Mouse (Mus musculus) liver, embryonic 11.5 days (tissue): Measurements from ENCODE around the gene Snx1. TPM values are rescaled to one million over a fixed set of nuclear protein-coding genes. Genes with fewer than 3 reads are reported as not detected.

Experiments used
- ATAC-seq: fragments of 200-750 bp; cut with Nextera tagmentation; replicated peaks from 2 replicates; pipeline ENCODE4 v1.8.0; 2017; ENCODE audit warnings: moderate number of reproducible peaks, mild to moderate bottlenecking, moderate TSS enrichment, moderate library complexity; ENCODE audit not compliant: low FRiP score
- DNase-seq: peaks from one replicate; pipeline ENCODE4 v3.0.0-alpha.2; 2017; ENCODE audit warnings: low spot score
- H3K27ac ChIP-seq: fragments of 300-500 bp; sonication (generic); 2 replicates; pipeline ENCODE4 v1.5.1; 2014; ENCODE audit warnings: mild to moderate bottlenecking, low read depth, low read length, control low read depth
- H3K27me3 ChIP-seq: fragments of 300-500 bp; sonication (generic); replicated peaks from 2 replicates; pipeline ENCODE4 v1.6.1; 2014; ENCODE audit warnings: low read length, mixed read lengths; ENCODE audit not compliant: control insufficient read depth, insufficient read depth
- H3K36me3 ChIP-seq: fragments of 300-500 bp; sonication (generic); 2 replicates; pipeline ENCODE4 v1.6.1; 2014; ENCODE audit warnings: mild to moderate bottlenecking, low read length, moderate library complexity, mixed read lengths; ENCODE audit not compliant: control insufficient read depth, insufficient read depth
- H3K4me1 ChIP-seq: fragments of 300-500 bp; sonication (generic); replicated peaks from 2 replicates; pipeline ENCODE4 v1.6.1; 2014; ENCODE audit warnings: low read length, mixed read lengths; ENCODE audit not compliant: control insufficient read depth, insufficient read depth
- H3K4me2 ChIP-seq: fragments of 300-500 bp; sonication (generic); 2 replicates; pipeline ENCODE4 v1.6.1; 2014; ENCODE audit warnings: mild to moderate bottlenecking, control low read depth, moderate library complexity
- H3K4me3 ChIP-seq: fragments of 300-500 bp; sonication (generic); 2 replicates; pipeline ENCODE4 v1.5.1; 2014; ENCODE audit warnings: low read depth, low read length, control low read depth
- H3K9ac ChIP-seq: fragments of 300-500 bp; sonication (generic); 2 replicates; pipeline ENCODE4 v1.6.1; 2014; ENCODE audit warnings: low read depth, low read length, control low read depth
- H3K9me3 ChIP-seq: fragments of 300-500 bp; sonication (generic); 2 replicates; pipeline ENCODE4 v1.6.1; 2016; ENCODE audit warnings: low read length, inconsistent platforms, mixed read lengths; ENCODE audit not compliant: control insufficient read depth
- WGBS: fragments of 180-500 bp; shearing (Covaris S2); extraction: QIAGEN DNeasy Blood & Tissue Kit; methylation state at CpG from one replicate; pipeline ENCODE4 v1.1.7; 2014; 5-methylcytosine and 5-hydroxymethylcytosine counted together
- polyA plus RNA-seq: library from polyadenylated mRNA; unstranded; fragments of >200 nt; fragmentation: Nextera tagmentation; extraction: Ambion mirVana; gene quantifications from 2 replicates; pipeline ENCODE4 v1.2.1, GENCODE M21; 2014

Gene Snx1
- polyA plus RNA-seq, 1 experiment from 2014 or later = 129 TPM

DNA sequence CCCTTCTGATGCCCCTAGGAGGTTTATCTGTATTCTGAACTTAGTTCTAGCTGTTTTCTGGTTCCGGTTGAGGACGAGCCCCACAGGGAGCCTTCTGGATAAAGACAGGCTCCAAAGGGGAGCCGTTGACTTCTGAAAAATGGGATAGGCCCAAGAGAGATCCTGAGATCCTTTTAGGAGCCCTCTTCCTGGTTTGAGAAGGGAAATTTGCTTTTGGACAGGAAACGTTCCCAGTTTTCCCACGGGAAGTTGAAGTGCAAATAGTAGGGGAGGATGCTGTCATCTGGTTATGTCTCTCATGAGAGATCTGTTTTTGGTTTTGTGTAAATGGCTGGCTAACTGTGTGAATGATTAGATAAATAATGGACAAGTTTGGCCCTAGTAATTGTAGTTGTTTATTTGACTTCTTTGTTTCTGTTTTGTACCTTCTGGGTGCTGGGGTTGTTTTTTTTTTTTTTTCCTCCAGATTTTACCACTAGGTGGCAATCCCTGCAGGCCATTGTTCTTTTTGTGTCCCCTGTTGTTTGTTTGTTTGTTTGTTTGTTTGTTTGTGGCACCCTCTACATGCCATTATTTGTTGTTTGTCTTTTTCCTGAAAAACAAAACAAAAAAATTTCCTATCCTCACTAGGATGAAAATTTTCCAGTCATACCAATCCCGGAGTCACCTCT is 76.3 kb downstream of the Snx1 start:
- H3K36me3 ChIP-seq = no peaks in the 10 kb centered on the region
- no peak overlapping the region for H3K27ac ChIP-seq
- H3K9ac ChIP-seq = no peak overlapping the region
- no peak for ATAC-seq
- no peak overlapping the region for H3K4me3 ChIP-seq
- H3K4me1 ChIP-seq = no peaks in the 10 kb centered on the region
- H3K27me3 ChIP-seq = no peaks in the 10 kb centered on the region
- H3K4me2 ChIP-seq = no peak overlapping the region
- DNase-seq = no peak
- WGBS = 80% methylated on average over 6 of the region's 6 CpGs
- 0 out of 2 replicates have a peak, but pooled peaks cover 2% of the 10 kb centered on the region for H3K9me3 ChIP-seq

DNA sequence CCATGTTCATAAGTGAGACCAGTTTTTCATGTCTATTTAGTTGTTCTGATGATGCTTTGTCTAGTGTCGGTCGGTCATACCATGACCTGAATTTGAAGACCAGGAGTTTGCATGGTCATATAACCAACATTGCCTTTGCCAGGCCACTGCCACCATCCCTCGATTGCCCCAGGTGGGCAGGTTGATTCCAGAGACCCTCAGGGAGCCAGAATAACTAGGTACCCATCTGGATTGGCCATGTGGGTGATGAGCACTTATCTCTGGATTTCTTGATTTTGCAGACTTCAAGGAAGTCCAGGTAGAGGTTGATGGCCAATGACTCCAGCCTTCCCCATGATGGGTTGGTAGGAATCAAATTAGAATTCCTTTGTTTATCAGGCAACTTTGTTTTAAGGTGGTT is 83.1 kb downstream of the Snx1 start:
- no peaks in the 10 kb centered on the region for H3K4me1 ChIP-seq
- H3K36me3 ChIP-seq = peaks cover 4% of the 10 kb centered on the region; the same call in 1 of the 2 replicates
- no peak for ATAC-seq
- no peak for DNase-seq
- H3K9ac ChIP-seq = no peak overlapping the region
- no peak overlapping the region for H3K27ac ChIP-seq
- H3K4me3 ChIP-seq = no peak overlapping the region
- H3K4me2 ChIP-seq = no peak overlapping the region
- H3K9me3 ChIP-seq = no peaks in the 10 kb centered on the region
- 92% methylated on average over 3 of the region's 3 CpGs for WGBS
- H3K27me3 ChIP-seq = no peaks in the 10 kb centered on the region

DNA sequence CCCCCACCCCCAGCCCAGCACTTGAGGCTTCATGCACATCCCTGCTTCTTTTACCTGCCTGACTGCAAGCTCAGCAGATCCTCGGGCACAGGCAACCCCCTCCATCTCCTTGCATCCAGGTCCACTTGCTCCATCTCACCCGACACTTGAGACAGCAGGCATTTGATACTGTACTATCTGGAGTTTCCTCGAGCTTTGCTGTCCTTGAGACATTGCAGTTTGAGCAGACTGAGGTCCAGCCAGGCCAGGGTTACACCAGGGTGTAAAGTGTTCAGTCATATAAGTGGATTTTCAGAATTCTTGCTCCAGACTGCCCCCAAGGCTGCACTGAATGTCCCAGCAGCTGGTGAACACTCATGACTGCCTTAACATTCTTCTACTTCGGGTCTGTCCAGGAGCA is 84.1 kb downstream of the Snx1 start:
- DNase-seq (no peak), ATAC-seq (no peak)
- Histone ChIP-seq H3K4me3 (no peak overlapping the region), H3K27ac (no peak overlapping the region), H3K9me3 (no peaks in the 10 kb centered on the region), H3K36me3 (peaks cover 4% of the 10 kb centered on the region; the same call in 1 of the 2 replicates), H3K27me3 (no peaks in the 10 kb centered on the region), H3K9ac (no peak overlapping the region), H3K4me2 (no peak overlapping the region), H3K4me1 (no peaks in the 10 kb centered on the region)
- WGBS = 79% methylated on average over 4 of the region's 4 CpGs

DNA sequence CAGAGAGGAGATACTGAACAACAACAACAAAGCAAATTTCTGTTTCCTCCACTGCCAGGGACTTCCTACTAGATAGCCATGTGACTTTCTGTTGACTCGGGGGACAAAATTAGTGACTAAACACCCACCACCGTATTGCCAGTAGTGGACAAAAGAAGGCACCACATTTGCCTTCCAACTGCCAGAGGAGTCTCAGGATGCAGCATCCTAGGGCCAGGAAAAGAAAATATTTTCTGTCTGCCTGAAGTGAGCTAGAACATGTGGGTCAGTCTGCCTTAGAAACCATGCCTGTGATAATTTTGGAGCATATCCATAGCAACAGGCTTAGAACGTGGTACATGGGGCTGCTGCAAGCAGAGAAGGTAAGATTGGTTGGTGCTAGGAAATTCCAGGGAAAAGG is 85.6 kb downstream of the Snx1 start:
- WGBS = 77% methylated on average over 3 of the region's 3 CpGs
- no peak overlapping the region for H3K9ac ChIP-seq
- no peak for ATAC-seq

DNA sequence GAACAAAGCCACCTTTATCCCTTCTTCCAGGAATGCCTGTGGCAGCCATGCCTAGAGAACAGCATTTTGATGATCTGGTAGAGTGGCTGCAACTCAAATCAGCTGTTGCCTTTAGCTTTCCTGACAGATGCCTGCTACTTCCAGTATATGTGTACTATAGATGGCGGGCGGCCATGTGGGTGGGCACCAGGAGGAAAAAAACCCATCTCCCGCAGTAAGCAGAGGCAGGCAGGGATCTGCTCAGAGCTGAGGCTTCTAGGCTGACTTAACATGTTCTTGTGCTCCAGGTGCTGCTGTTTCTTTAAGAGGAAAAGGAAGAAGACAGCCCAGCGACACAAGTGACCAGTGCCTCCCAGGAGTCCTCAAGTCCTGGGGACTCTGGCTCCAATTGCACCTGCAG is 87.1 kb downstream of the Snx1 start:
- WGBS = 87% methylated on average over 4 of the region's 4 CpGs

More for the DNA sequence above, 85.6 kb downstream of the Snx1 start:
- peaks cover 4% of the 10 kb centered on the region; the same call in 1 of the 2 replicates for H3K36me3 ChIP-seq
- H3K27ac ChIP-seq = no peak overlapping the region
- no peak overlapping the region for H3K4me2 ChIP-seq
- no peak for DNase-seq
- H3K4me1 ChIP-seq = no peaks in the 10 kb centered on the region
- no peaks in the 10 kb centered on the region for H3K9me3 ChIP-seq
- no peaks in the 10 kb centered on the region for H3K27me3 ChIP-seq
- no peak overlapping the region for H3K4me3 ChIP-seq

DNA sequence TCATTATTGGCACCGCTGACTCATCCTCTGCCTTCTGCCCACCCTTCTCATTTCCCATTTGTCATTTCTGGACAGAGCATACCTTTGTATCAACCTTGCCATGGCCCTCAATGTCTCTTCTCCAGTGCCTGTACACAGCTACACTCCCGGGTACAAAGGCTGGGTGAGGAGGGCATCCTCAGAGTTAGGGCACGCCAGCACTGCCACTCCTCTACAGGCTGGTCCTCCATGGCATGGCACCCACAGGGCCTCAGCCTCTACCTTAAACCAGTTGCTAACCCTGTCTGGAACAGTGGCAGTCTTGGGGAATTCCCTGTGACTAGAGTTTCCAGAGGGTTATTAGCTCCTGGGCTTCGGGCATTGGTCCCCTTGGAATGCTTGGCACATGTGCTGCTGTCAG is 87.8 kb downstream of the Snx1 start:
- H3K4me3 ChIP-seq = no peak overlapping the region
- no peak overlapping the region for H3K27ac ChIP-seq
- H3K9ac ChIP-seq = no peak overlapping the region
- no peaks in the 10 kb centered on the region for H3K27me3 ChIP-seq
- 87% methylated on average over 4 of the region's 4 CpGs for WGBS
- peaks cover 4% of the 10 kb centered on the region; the same call in 1 of the 2 replicates for H3K36me3 ChIP-seq
- no peak for ATAC-seq
- DNase-seq = no peak
- H3K9me3 ChIP-seq = no peaks in the 10 kb centered on the region
- H3K4me1 ChIP-seq = no peaks in the 10 kb centered on the region
- H3K4me2 ChIP-seq = no peak overlapping the region

More for the DNA sequence above, 87.1 kb downstream of the Snx1 start:
- Histone ChIP-seq H3K9ac (no peak overlapping the region), H3K27me3 (no peaks in the 10 kb centered on the region), H3K4me2 (no peak overlapping the region), H3K4me1 (no peaks in the 10 kb centered on the region), H3K27ac (no peak overlapping the region), H3K36me3 (peaks cover 4% of the 10 kb centered on the region; the same call in 1 of the 2 replicates), H3K4me3 (no peak overlapping the region), H3K9me3 (no peaks in the 10 kb centered on the region)
- DNase-seq (no peak), ATAC-seq (no peak)

Other genes with a start within 250 kb of the Snx1 start
- gene Pclaf, start 236.3 kb downstream of the Snx1 start, polyA plus RNA-seq = 181 and 192 TPM in 2 replicates
- gene Trip4, start 217.8 kb downstream of the Snx1 start, polyA plus RNA-seq = 24.6 and 25.8 TPM in 2 replicates
- 10.8 and 11.7 TPM in 2 replicates for gene Csnk1g1, start 217.7 kb downstream of the Snx1 start, polyA plus RNA-seq
- gene Ppib, start 66.4 kb downstream of the Snx1 start, polyA plus RNA-seq = 569 TPM in 2 replicates
- gene Snx22, start 56.9 kb downstream of the Snx1 start, polyA plus RNA-seq = 6.5 and 7.0 TPM in 2 replicates
- 256 and 260 TPM in 2 replicates for gene Ciao2a, start within 50 bp of the Snx1 start, polyA plus RNA-seq
- gene Dapk2, start 31.6 kb upstream of the Snx1 start, polyA plus RNA-seq = 5.9 and 6.1 TPM in 2 replicates
- 30.4 and 31.0 TPM in 2 replicates for gene Herc1, start 223.9 kb upstream of the Snx1 start, polyA plus RNA-seq